Mouse (Mus musculus) c-Kit-positive CD71-positive TER-119-negative erythroid progenitor cells, embryonic 14.5 days (primary cell): ENCODE data around the gene Mfap5.
"Not testable (repeated sequence)": the region's sequence is repeated elsewhere in the genome, so short reads cannot be mapped to it uniquely, and the experiment has no call there.

Experiments
- DNase-seq: peaks from one replicate; pipeline ENCODE4 v3.0.0-alpha.2; 2013; ENCODE audit warnings: low read depth

Gene Mfap5

GRCm38 (mm10) chr6:122512914-122513878, 7.6 kb downstream of the Mfap5 start:
- DNase-seq = no peak

DNA sequence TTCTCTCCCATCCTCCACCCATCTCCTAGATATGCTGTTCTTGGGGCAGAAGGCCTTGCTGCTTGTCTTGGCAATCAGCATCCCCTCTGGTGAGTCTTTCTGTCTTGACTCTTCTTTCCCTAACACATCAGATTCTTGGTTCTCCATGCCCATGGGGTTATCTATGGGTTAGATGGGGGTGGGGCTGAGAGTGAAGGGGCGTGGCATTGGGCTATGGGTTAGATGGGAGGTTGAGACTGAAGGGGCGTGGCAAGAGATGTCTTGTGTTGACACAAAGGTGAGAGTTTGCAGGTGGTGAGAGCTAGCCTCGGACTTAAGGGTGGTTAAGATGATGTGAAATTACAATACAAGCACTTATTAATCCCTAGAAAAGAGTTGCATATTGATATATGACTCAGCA, 8.7 kb downstream of the Mfap5 start:
- DNase-seq = no peak

DNA sequence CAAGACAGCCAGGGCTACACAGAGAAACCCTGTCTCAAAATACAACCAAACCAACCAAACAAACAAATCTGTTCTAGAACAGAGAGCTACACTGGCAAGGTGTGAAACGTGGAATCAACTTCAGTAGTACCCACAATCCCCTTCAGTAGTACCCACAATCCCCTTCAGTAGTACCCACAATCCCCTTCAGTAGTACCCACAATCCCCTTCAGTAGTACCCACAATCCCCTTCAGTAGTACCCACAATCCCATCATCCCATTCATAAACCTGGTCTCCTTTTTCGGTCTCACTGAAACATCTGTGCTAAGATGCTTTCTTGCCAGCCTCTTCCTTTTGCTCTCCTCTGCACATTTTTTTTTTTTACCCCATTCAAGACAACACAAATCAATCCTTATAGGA, 10.1 kb downstream of the Mfap5 start:
- not testable (repeated sequence) for DNase-seq

- no peak for DNase-seq
Observed at GRCm38 (mm10) chr6:122517668-122518067, 12.0 kb downstream of the Mfap5 start.

- no peak for DNase-seq
Observed at GRCm38 (mm10) chr6:122519384-122519783, 13.7 kb downstream of the Mfap5 start.

GRCm38 (mm10) chr6:122522595-122522994, 16.9 kb downstream of the Mfap5 start:
- no peak for DNase-seq

DNA sequence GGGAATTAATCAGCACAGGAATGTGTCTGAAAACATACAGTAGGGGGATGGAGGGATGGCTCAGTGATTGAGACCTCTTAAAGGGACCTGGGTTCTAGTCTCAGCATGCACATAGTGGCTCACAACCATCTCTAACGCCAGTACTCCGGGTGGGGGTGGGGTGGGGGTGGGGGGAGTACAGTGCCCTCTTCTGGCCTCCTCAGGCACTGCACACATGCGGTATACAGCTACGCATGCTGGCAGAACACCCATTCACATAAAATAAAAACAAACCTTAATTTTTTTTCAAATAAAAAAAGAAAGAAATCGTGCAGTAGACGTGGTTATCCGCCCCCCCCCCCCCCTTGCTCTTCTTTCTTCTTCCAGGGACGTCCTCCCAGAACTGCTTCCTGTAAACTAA, 17.6 kb downstream of the Mfap5 start:
- DNase-seq = no peak

- no peak for DNase-seq
Observed at GRCm38 (mm10) chr6:122527596-122527995, 22.0 kb downstream of the Mfap5 start.

GRCm38 (mm10) chr6:122528136-122528535, 22.5 kb downstream of the Mfap5 start:
- DNase-seq = no peak

DNA sequence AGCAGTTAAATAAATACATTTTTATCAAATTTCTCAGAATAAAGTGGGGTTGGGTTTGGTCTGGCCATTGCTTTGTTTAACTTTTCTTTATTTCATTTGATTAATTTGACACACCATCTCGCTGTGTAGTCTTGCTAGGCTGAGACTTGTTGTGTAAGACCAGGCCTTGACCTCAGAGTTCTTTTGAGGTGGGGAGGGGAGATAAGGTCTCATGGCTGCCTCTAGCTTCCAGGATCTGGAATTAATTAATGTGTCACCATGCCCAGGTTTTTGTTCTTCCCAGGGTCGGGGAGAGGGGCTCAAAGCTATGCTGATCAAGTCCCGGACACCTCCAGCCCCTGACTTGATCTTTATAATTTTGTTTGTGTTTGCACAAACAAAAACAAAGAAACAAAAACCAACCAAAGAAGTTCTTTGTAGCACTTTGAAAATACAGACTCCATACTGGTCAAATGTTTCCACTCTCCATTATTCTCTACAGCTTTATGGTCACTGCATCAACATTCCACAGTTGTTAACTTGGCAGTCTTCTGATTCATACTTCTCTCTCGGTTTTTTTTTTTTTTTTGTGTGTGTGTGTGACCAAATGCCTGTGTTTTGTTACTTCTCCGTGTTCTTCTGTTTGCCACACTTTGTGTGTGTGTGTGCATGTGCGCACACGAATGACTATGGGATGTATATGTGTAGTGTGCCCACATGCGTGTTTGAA, 26.0 kb downstream of the Mfap5 start:
- no peak for DNase-seq

DNA sequence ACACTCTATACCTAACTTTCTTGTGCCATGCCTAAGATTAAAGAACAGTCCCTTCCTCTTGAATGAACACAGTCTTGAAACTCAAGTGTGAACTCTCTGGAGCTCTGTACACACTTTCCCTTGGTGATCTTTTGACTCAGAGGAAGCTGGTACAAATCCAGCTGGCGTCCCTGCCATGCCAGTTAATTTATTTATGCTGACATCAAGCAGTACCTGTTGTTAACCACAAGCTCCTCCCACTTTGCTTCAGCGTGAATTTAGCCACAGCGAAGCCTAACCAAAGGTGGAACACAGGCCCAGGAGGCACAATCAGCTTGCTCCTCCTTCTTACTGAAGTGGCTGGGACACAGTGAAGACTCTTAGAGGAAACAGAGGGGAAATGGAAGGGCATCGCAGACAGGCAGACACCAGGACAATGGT, 27.2 kb downstream of the Mfap5 start:
- DNase-seq = no peak

DNA sequence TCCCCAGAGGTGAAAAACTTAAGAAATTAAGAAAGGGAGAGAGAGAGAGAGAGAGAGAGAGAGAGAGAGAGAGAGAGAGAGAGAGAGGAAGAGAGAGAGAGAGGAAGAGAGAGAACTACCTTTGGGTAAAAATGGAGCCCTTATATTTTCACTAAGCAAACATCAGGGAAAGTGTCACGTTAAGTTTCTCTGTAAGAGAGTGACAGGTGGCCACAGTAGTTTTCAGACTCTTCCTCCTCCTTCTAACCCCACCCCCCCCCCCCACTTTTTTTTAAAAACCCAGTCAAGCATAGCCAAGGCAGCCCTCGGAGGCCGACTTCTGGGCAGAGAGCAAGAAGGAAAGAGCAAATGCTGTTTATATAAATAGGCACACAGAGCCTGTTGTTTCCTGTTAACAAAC, 28.4 kb downstream of the Mfap5 start:
- DNase-seq = no peak

DNA sequence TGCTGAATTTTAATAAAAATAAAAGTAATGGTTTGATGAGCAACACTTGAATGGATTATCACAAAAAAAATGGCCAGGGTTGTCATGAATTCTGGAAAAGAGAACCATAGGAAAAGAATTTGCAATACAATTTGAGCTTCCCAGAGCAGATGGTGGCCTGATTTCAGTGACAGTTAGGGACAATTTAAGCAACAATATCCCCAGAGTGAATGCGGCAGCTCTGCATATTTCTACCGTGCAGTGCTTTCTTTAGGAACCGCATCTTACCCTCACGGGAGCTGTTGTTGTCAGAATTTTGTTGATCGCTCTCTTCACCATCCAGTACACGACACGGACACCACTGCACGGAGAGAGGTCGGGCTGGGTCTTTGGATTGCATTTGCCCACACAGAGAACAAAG, 33.9 kb downstream of the Mfap5 start:
- DNase-seq = no peak

DNA sequence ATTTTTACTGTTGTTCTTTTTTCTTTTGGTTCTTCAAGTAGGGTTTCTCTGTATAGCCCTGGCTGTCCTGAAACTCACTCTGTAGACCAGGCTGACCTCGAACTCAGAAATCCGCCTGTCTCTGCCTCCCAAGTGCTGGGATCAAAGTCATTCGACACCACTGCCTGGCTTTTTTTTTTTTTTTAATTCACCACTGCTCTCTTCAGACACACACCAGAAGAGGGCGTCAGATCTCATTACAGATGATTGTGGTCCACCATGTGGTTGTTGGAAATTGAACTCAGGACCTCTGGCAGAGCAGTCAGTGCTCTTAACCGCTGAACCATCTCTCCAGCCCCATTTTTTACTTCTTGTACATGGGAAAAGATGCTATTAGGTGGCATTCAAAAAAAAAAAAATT, 36.8 kb downstream of the Mfap5 start:
- DNase-seq = not testable (repeated sequence)

DNA sequence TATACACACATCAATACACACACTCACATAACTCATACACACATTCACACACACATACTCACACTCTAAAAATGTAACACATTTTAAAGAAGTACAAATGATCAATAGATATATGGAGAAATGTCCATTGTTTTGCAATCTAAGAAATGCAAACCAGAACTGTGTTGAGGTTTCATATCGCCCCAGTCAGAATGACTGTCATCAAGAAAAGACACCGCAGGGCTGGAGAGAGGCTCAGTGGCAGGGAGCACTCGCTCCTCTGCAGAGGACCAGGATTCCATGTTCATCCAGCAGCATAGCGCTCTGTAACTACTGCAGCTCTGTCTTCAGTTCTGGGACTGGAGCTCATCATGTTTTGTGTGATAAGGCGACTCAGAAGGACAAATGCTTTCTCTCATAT, 37.9 kb downstream of the Mfap5 start:
- no peak for DNase-seq

- DNase-seq = no peak
Observed at GRCm38 (mm10) chr6:122544672-122545071, 39.0 kb downstream of the Mfap5 start.

DNA sequence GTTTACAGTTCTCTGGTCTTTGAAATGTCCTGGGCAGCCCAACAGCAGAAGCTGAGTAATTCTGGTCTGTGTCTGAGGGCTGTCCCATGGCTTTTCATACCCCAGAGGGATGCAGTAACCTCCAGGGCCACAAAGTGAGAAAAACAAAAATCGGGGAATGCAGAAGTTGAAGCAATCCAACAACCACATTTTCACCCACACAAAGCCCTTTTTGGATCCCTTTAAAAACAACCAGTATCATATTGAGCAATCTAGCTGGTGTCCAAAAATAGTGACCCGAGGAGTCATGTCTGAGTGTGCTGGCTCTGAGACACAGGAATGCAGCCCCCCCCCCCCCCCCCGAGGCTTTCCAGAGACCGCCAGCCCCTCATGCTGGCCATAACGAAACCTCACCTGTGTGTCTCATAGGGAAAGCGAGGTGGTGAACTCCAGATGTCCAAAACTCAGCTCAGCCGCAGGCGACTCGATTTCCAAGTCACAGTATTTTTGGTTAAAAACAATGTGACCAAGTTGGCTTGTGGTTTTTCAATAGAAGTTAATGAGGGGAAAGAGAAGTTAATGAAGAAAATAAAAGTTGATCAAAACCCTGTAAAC, 39.7 kb downstream of the Mfap5 start:
- no peak for DNase-seq

DNA sequence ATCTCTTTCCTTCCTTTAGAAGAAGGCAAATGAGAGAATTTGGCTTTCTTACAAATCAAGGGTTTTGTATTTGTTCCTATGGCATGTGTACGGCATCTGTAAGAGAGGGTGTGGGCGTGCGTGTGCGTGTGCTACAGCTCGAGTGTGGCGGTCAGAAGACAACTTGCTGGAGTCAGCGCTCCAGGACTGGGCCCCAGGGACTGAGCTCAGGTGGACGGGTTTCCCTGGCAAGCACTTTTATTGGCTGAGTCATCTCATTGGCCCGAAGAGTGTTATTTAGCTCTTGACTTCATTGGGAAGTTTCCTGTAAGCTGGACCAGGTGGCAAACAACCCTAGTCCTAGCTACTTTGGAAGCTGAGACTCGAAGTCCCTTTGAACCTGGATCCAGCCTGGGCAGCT, 40.3 kb downstream of the Mfap5 start:
- DNase-seq = no peak

DNA sequence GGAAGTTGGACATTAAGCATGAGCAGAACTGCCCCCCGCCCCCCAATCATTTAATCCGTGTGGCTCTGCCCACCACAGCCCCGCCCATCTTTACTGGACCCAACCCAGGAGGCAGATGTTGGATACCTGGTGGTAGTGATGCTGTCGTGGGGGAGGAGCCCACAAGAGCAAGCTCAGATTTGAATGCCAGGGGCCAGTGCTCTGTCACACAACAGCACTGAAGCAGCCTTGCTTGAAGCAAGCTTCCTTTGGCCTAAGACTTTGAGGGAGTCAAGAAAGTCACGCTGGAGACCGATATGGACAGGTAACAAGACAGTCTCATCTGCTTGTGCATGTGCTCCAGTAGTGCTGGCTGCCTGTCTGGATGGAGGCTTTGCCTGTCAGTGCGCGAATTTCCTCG, 48.0 kb downstream of the Mfap5 start, which contains the start of gene Aicda:
Aicda (plus strand) TSS at position 196 of the 400 bp plus-strand sequence.
- DNase-seq = no peak

GRCm38 (mm10) chr6:122554102-122554501, 48.5 kb downstream of the Mfap5 start:
- DNase-seq = no peak

DNA sequence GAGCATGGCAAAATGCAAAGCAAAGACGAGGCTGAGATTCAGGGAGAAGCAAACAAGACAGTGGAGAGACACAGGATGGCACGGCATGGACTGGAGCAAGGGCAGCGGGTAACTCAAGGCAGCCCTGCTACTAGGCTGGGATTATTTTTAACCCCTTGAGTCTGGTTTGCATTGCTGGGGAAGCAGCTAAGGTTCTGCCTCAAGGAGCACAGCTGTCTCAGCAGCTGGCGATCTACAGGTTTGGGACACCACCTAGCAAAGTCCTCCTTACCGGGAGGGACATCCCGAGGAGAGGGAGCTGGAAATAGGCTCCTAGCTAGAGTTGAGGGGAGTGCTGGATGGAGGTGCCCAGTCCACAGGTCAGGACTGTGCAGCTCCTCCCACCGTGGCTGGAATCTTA, 49.6 kb downstream of the Mfap5 start:
- no peak for DNase-seq

GRCm38 (mm10) chr6:122556959-122557561, 51.4 kb downstream of the Mfap5 start:
- DNase-seq = peak; percentile 48
